Mouse (Mus musculus) kidney, embryonic 15.5 days (tissue): ENCODE measurements around the gene D630003M21Rik. TPM values are rescaled to one million over a fixed set of nuclear protein-coding genes. Genes with fewer than 3 reads are reported as not detected.
A peak's percentile ranks its signal among the peaks of the same experiment; 100 is the strongest.

Experiments used
- ATAC-seq: fragments of 200-750 bp; cut with Nextera tagmentation; replicated peaks from 2 replicates; pipeline ENCODE4 v1.8.0; 2017; ENCODE audit warnings: moderate TSS enrichment; ENCODE audit not compliant: low FRiP score
- H3K27ac ChIP-seq: fragments of 300-500 bp; sonication (generic); 2 replicates; pipeline ENCODE4 v1.5.1; 2015; ENCODE audit warnings: mild to moderate bottlenecking, inconsistent platforms
- H3K27me3 ChIP-seq: fragments of 300-500 bp; sonication (generic); 2 replicates; pipeline ENCODE4 v1.6.1; 2015; ENCODE audit warnings: inconsistent platforms
- H3K36me3 ChIP-seq: fragments of 300-500 bp; sonication (generic); 2 replicates; pipeline ENCODE4 v1.6.1; 2015; ENCODE audit warnings: inconsistent platforms
- H3K4me1 ChIP-seq: fragments of 300-500 bp; sonication (generic); 2 replicates; pipeline ENCODE4 v1.6.1; 2015; ENCODE audit warnings: inconsistent platforms
- H3K4me2 ChIP-seq: fragments of 300-500 bp; sonication (generic); 2 replicates; pipeline ENCODE4 v1.6.1; 2015; ENCODE audit warnings: moderate library complexity, mild to moderate bottlenecking, inconsistent platforms
- H3K4me3 ChIP-seq: fragments of 300-500 bp; sonication (generic); replicated peaks from 2 replicates; pipeline ENCODE4 v1.5.1; 2015; ENCODE audit warnings: mild to moderate bottlenecking, inconsistent platforms
- H3K9ac ChIP-seq: fragments of 300-500 bp; sonication (generic); 2 replicates; pipeline ENCODE4 v1.6.1; 2015; ENCODE audit warnings: mild to moderate bottlenecking, inconsistent platforms
- H3K9me3 ChIP-seq: fragments of 300-500 bp; sonication (generic); replicated peaks from 2 replicates; pipeline ENCODE4 v1.6.1; 2016; ENCODE audit warnings: inconsistent platforms
- WGBS: fragments of 180-500 bp; shearing (Covaris S2); methylation state at CpG from one replicate; pipeline ENCODE4 v1.1.7; 2015; ENCODE audit warnings: mixed read lengths; 5-methylcytosine and 5-hydroxymethylcytosine counted together
- polyA plus RNA-seq: library from polyadenylated mRNA; unstranded; fragments of >200 nt; fragmentation: Nextera tagmentation; extraction: Ambion mirVana; gene quantifications from 2 replicates; pipeline ENCODE4 v1.2.1, GENCODE M21; 2015

The D630003M21Rik gene
- polyA plus RNA-seq, 1 experiment from 2014 or later, result 7.7 TPM

DNA sequence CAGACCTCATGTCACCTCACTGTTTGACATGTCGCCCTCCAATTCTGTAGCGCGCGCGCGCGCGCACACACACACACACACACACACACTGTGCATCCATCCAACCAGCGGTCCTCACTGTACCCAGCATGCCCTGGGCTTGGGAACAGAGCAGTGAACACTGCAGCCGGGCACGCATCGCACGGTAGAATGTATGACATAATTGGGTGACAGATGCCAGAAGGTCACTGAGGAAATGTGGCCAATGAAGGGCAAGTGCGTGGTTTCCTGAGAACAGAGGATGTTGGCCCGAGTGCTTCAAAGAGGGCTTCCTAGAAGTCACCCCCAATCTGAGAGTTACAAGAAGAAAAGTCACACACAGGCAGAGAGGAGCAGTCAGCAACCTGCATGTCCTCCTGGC lies 54.1 kb downstream of the D630003M21Rik start:
- WGBS, result 82% methylated on average over 15 of the region's 15 CpGs
- ATAC-seq, result no peak

GRCm38 (mm10) chr2:158174438-158174837 lies 54.6 kb downstream of the D630003M21Rik start:
- 69% methylated on average over 5 of the region's 5 CpGs for WGBS
- Histone ChIP-seq H3K27me3 (no peaks in the 10 kb centered on the region), H3K4me2 (no peak overlapping the region), H3K4me3 (no peak overlapping the region), H3K9me3 (no peaks in the 10 kb centered on the region), H3K36me3 (no peaks in the 10 kb centered on the region), H3K9ac (no peak overlapping the region), H3K4me1 (peaks cover 43% of the 10 kb centered on the region), H3K27ac (no peak overlapping the region)
- ATAC-seq, result no peak

More for the DNA sequence above, 54.1 kb downstream of the D630003M21Rik start:
- H3K4me1 ChIP-seq, result peaks cover 48% of the 10 kb centered on the region
- no peak overlapping the region for H3K9ac ChIP-seq
- H3K27me3 ChIP-seq, result no peaks in the 10 kb centered on the region
- no peaks in the 10 kb centered on the region for H3K36me3 ChIP-seq
- no peak overlapping the region for H3K4me2 ChIP-seq
- no peak overlapping the region for H3K4me3 ChIP-seq
- no peaks in the 10 kb centered on the region for H3K9me3 ChIP-seq
- no peak overlapping the region for H3K27ac ChIP-seq

- Histone ChIP-seq H3K27me3 (no peaks in the 10 kb centered on the region), H3K9me3 (no peaks in the 10 kb centered on the region), H3K36me3 (no peaks in the 10 kb centered on the region), H3K27ac (no peak overlapping the region), H3K9ac (no peak overlapping the region), H3K4me2 (no peak overlapping the region), H3K4me3 (no peak overlapping the region), H3K4me1 (peaks cover 44% of the 10 kb centered on the region)
- no peak for ATAC-seq
- WGBS, result 88% methylated on average over 2 of the region's 2 CpGs
These were observed 58.6 kb downstream of the D630003M21Rik start for GRCm38 (mm10) chr2:158170394-158170793.

DNA sequence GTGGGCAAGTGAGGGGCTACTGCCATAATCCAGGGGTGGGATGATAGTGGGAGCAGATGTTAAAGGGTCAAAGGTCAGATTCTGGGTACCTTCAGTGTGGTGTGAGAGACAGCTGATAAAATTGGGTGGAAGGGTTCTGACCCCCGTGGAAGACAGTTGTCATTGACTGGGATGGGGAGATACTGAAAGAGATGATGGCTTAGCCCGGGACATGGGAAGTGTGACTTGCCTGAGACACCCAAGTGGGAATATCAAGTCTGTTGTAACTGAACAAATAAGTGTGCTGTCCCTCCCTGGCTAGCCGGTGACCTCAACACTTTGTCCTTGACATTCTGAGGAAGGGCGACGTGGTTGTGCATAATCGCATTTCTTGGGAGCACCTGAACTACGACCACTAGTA lies 59.3 kb downstream of the D630003M21Rik start:
- Histone ChIP-seq H3K36me3 (no peaks in the 10 kb centered on the region), H3K27me3 (no peaks in the 10 kb centered on the region), H3K4me1 (peaks cover 41% of the 10 kb centered on the region), H3K4me2 (no peak overlapping the region), H3K27ac (no peak overlapping the region), H3K9ac (no peak overlapping the region), H3K9me3 (no peaks in the 10 kb centered on the region), H3K4me3 (no peak overlapping the region)
- 86% methylated on average over 7 of the region's 7 CpGs for WGBS
- no peak for ATAC-seq

- Histone ChIP-seq H3K9me3 (no peaks in the 10 kb centered on the region), H3K9ac (no peak overlapping the region), H3K4me2 (no peak overlapping the region), H3K4me1 (peaks cover 39% of the 10 kb centered on the region), H3K36me3 (no peaks in the 10 kb centered on the region), H3K27me3 (no peaks in the 10 kb centered on the region), H3K4me3 (no peak overlapping the region), H3K27ac (no peak overlapping the region)
- ATAC-seq, result no peak
- WGBS, result 76% methylated on average over 6 of the region's 6 CpGs
These were observed 59.7 kb downstream of the D630003M21Rik start for GRCm38 (mm10) chr2:158169351-158169750.

GRCm38 (mm10) chr2:158168741-158169211 lies 60.2 kb downstream of the D630003M21Rik start:
- Histone ChIP-seq H3K27ac (no peak overlapping the region), H3K27me3 (no peaks in the 10 kb centered on the region), H3K9me3 (no peaks in the 10 kb centered on the region), H3K9ac (no peak overlapping the region), H3K4me1 (peaks cover 35% of the 10 kb centered on the region), H3K36me3 (no peaks in the 10 kb centered on the region), H3K4me3 (no peak overlapping the region), H3K4me2 (no peak overlapping the region)
- ATAC-seq, result peak; percentile 57
- WGBS, result 52% methylated on average over 8 of the region's 8 CpGs

DNA sequence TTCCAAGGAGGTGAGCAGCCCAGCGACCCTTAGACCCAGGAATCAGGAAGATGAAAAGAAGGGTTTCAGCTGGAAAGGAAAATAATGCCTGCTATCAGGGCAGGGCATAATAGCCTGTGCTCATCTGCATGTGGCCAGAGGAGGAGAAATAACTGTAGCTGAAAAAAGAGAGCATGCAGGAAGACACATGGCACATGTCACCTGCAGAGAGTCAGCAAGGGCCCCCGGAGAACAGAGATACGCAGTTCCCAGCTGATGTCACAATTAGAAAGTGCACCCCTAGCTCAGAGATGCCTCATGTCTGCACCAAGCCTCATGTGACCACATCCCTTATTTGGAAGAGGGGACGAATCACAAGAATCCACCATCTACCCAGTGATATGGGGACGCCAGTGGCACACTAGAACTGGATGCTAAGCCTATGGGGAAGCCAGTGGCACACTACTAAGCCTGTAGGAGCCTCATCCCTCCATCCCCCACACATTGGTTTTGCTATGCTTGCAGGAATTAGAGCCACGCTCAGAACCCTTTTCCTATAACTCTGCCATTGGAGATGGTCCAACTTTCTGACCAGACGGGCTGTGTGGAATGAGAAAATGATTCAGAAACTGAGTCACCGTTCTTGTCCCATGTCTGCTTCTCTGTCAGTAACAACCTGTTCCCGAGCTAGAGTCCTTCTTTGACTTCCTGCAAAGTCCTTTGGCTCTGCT lies 61.4 kb downstream of the D630003M21Rik start:
- peaks cover 42% of the 10 kb centered on the region for H3K4me1 ChIP-seq
- no peaks in the 10 kb centered on the region for H3K27me3 ChIP-seq
- peak overlapping the region; percentile 42; the same call in 1 of the 2 replicates for H3K27ac ChIP-seq
- H3K4me2 ChIP-seq, result no peak overlapping the region
- no peak overlapping the region for H3K4me3 ChIP-seq
- no peak for ATAC-seq
- no peak overlapping the region for H3K9ac ChIP-seq
- no peaks in the 10 kb centered on the region for H3K36me3 ChIP-seq
- 64% methylated on average over 9 of the region's 9 CpGs for WGBS
- H3K9me3 ChIP-seq, result no peaks in the 10 kb centered on the region

DNA sequence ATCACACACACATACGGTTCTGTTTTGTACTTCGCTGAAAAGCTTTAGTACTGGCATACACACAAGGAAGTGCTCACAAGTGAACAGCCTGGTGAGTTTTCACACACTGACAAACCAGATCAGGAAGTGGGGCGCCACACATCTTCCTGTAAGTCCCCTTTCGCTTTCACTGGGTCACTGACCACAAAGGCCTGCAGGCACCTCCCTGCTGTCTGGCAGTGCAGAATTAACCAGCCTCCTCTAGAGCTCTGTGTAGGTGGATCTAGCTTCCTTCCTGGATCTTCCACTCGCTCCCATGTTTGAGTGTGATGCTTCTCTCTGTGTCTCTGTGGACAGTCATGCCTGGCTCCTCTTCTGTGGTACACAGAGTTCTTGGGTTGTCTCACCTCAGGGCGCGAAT lies 62.4 kb downstream of the D630003M21Rik start:
- Histone ChIP-seq H3K9ac (no peak overlapping the region), H3K4me3 (no peak overlapping the region), H3K4me2 (no peak overlapping the region), H3K27ac (peak overlapping the region; percentile 61), H3K4me1 (peaks cover 42% of the 10 kb centered on the region), H3K9me3 (no peaks in the 10 kb centered on the region), H3K36me3 (no peaks in the 10 kb centered on the region), H3K27me3 (no peaks in the 10 kb centered on the region)
- 49% methylated on average over 7 of the region's 7 CpGs for WGBS
- ATAC-seq, result peak; percentile 18; the same call in 1 of the 2 replicates

- Histone ChIP-seq H3K27me3 (no peaks in the 10 kb centered on the region), H3K36me3 (no peaks in the 10 kb centered on the region), H3K4me2 (no peak overlapping the region), H3K9me3 (no peaks in the 10 kb centered on the region), H3K27ac (peak overlapping the region; percentile 54), H3K4me1 (peaks cover 42% of the 10 kb centered on the region), H3K9ac (no peak overlapping the region), H3K4me3 (no peak overlapping the region)
- no peak for ATAC-seq
- 62% methylated on average over 4 of the region's 4 CpGs for WGBS
These were observed 63.2 kb downstream of the D630003M21Rik start for GRCm38 (mm10) chr2:158165776-158166175.

GRCm38 (mm10) chr2:158163034-158163433 lies 66.0 kb downstream of the D630003M21Rik start:
- Histone ChIP-seq H3K4me2 (no peak overlapping the region), H3K4me1 (peaks cover 47% of the 10 kb centered on the region), H3K36me3 (no peaks in the 10 kb centered on the region), H3K9me3 (no peaks in the 10 kb centered on the region), H3K9ac (no peak overlapping the region), H3K27ac (no peak overlapping the region), H3K4me3 (no peak overlapping the region), H3K27me3 (no peaks in the 10 kb centered on the region)
- 30% methylated on average over 6 of the region's 6 CpGs for WGBS
- ATAC-seq, result no peak

DNA sequence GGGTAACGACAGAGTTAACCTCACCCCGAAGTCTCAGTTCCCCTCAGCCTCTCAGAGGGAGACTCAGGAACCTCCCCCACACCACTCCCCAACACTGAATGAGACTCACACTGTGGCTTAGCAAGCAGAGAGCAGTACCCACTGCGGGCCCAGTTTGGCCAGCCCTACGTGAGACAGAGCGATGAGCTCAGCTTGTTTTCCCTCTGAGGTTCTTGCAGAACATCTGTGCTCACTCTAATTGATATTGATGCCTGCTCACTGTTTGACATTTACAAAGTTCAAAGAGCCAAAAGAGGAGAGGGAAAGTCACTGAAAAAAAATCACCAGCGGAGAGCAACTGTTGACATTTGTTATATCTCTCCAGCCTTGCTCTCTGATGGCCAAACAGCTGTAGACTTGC lies 67.3 kb downstream of the D630003M21Rik start:
- no peak for ATAC-seq

DNA sequence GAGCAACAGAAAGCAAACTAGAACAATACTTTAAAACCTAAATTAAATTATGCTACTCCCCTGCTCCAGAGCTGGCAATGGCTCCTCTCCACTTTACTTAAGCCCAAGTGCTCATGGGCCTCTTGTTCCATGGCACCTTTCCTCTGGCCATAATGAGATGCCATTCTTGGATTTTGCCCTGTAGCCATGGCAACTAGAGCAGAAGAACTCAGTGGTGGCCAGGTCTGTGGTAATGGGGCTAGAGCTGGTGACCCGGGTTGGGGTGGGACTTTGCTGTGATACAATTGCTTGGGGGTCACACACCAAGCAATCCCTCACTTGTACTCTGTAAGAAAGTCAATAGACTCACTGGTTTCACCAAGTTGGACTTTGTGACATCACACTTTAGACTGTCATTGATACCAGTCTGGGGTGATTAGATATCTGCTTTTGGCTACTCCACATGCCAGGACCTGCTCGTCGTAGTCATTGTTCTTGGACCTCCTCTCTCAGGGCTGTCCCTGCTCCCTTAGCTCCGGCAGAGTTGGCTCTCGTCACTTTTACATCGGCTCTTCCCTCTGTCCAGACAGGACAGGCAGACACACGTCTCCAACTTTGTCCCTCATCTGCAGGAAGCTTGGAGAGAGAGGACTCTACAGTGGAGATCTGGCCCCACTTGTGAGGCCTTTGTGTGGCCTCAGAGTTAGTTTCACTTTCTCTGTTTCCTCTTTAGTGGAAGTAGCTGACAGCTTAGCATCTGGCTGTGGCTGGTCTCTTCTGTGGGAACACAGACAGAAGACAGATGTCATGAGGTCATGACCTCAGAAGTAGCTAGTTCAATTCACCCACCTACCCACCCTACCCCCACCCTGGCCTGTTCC lies 69.4 kb downstream of the D630003M21Rik start:
- Histone ChIP-seq H3K9me3 (no peaks in the 10 kb centered on the region), H3K4me2 (peak overlapping the region; percentile 24; the same call in 1 of the 2 replicates), H3K27me3 (no peaks in the 10 kb centered on the region), H3K36me3 (no peaks in the 10 kb centered on the region), H3K4me1 (peaks cover 24% of the 10 kb centered on the region), H3K4me3 (no peak overlapping the region), H3K27ac (peak overlapping the region; percentile 71; the same call in 1 of the 2 replicates), H3K9ac (no peak overlapping the region)
- ATAC-seq, result peak; percentile 33; the same call in 1 of the 2 replicates
- 52% methylated on average over 7 of the region's 7 CpGs for WGBS

More for the DNA sequence above, 67.3 kb downstream of the D630003M21Rik start:
- H3K4me2 ChIP-seq, result no peak overlapping the region
- peaks cover 36% of the 10 kb centered on the region for H3K4me1 ChIP-seq
- H3K9ac ChIP-seq, result no peak overlapping the region
- no peaks in the 10 kb centered on the region for H3K27me3 ChIP-seq
- H3K36me3 ChIP-seq, result no peaks in the 10 kb centered on the region
- no peak overlapping the region for H3K27ac ChIP-seq
- H3K4me3 ChIP-seq, result no peak overlapping the region
- H3K9me3 ChIP-seq, result no peaks in the 10 kb centered on the region
- WGBS, result 62% methylated on average over 6 of the region's 6 CpGs
